Mouse (Mus musculus): ENCODE measurements around the gene Ugt1a8.

- TF ChIP-seq CTCF (conservative IDR thresholded peaks at IDR 0.05; ENCODE audit: low read length) (no peak), POU5F1 (IDR thresholded peaks at IDR 0.05; ENCODE audit: borderline replicate concordance, low read length) (no peak), NANOG (IDR thresholded peaks at IDR 0.05; ENCODE audit: borderline replicate concordance, low read length) (no peak)
Observed at GRCm38 (mm10) chr1:88226670-88227379, 139.2 kb downstream of the Ugt1a8 start, which contains the start of gene Mroh2a.
